Mouse (Mus musculus) embryonic facial prominence, embryonic 11.5 days (tissue): ENCODE results near the gene Tsc22d1. TPM values are rescaled to one million over a fixed set of nuclear protein-coding genes. Genes with fewer than 3 reads are reported as not detected.

Source experiments
- ATAC-seq: fragments of 200-750 bp; cut with Nextera tagmentation; replicated peaks from 2 replicates; pipeline ENCODE4 v1.8.0; 2017; ENCODE audit warnings: low read depth; ENCODE audit not compliant: insufficient number of reproducible peaks, low FRiP score, low TSS enrichment
- DNase-seq: peaks from one replicate; pipeline ENCODE4 v3.0.0-alpha.2; 2015; ENCODE audit warnings: low spot score
- H3K27ac ChIP-seq: fragments of 300-500 bp; sonication (generic); replicated peaks from 2 replicates; pipeline ENCODE4 v1.5.1; 2014; ENCODE audit warnings: mild to moderate bottlenecking, low read depth, low read length, control low read depth
- H3K27me3 ChIP-seq: fragments of 300-500 bp; sonication (generic); 2 replicates; pipeline ENCODE4 v1.6.1; 2014; ENCODE audit warnings: mild to moderate bottlenecking, low read length, moderate library complexity, mixed read lengths; ENCODE audit not compliant: control insufficient read depth, insufficient read depth
- H3K36me3 ChIP-seq: fragments of 300-500 bp; sonication (generic); replicated peaks from 2 replicates; pipeline ENCODE4 v1.6.1; 2014; ENCODE audit warnings: low read depth, mild to moderate bottlenecking, low read length, moderate library complexity, mixed read lengths; ENCODE audit not compliant: control insufficient read depth, insufficient read depth
- H3K4me1 ChIP-seq: fragments of 300-500 bp; sonication (generic); 2 replicates; pipeline ENCODE4 v1.6.1; 2014; ENCODE audit warnings: low read length, mixed read lengths; ENCODE audit not compliant: control insufficient read depth, insufficient read depth
- H3K4me2 ChIP-seq: fragments of 300-500 bp; sonication (generic); 2 replicates; pipeline ENCODE4 v1.6.1; 2014; ENCODE audit warnings: low read depth, mild to moderate bottlenecking, control low read depth, low read length, moderate library complexity
- H3K4me3 ChIP-seq: fragments of 300-500 bp; sonication (generic); 2 replicates; pipeline ENCODE4 v1.5.1; 2014; ENCODE audit warnings: low read depth, low read length, control low read depth
- H3K9ac ChIP-seq: fragments of 300-500 bp; sonication (generic); replicated peaks from 2 replicates; pipeline ENCODE4 v1.6.1; 2014; ENCODE audit warnings: mild to moderate bottlenecking, control low read depth, low read length
- H3K9me3 ChIP-seq: fragments of 300-500 bp; sonication (generic); replicated peaks from 2 replicates; pipeline ENCODE4 v1.6.1; 2016; ENCODE audit warnings: mild to moderate bottlenecking, low read length, inconsistent platforms, mixed read lengths; ENCODE audit not compliant: control insufficient read depth
- WGBS: fragments of 180-500 bp; shearing (Covaris S2); extraction: QIAGEN DNeasy Blood & Tissue Kit; methylation state at CpG from one replicate; pipeline ENCODE4 v1.1.7; 2014; 5-methylcytosine and 5-hydroxymethylcytosine counted together
- polyA plus RNA-seq: library from polyadenylated mRNA; unstranded; fragments of >200 nt; fragmentation: Nextera tagmentation; extraction: Ambion mirVana; gene quantifications from 2 replicates; pipeline ENCODE4 v1.2.1, GENCODE M21; 2014

The Tsc22d1 gene
- polyA plus RNA-seq, 1 experiment from 2014 or later = 559 TPM

DNA sequence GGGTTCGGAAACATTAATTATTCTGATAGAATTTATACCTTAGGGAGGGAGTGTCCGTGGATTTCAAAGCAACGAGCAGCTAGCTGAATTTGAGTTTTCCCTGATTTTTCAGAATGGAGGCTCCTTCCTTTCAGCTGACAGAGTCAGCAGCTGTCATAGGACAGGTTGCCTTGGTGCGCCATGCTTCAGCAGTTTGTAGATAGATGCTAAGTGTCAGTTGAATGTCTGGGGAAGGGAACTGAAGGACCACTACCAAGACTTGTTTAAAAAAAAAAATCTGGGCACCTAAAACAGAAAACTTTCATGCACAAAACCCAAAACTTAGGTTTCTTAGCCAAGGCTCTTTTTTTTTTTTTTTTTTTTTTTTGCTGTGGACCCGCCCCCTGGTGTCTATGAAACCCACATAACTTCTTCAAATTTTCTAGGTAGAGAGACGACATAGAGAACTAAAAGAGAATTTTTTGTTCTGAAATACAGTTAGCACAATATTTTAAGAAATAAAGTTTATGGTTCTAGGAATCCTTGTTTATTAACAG, 99.4 kb downstream of the Tsc22d1 start:
- no peak overlapping the region for H3K4me3 ChIP-seq
- peak overlapping the region; percentile 16; the same call in 1 of the 2 replicates for H3K4me2 ChIP-seq
- H3K4me1 ChIP-seq = 0 out of 2 replicates have a peak, but pooled peaks cover 2% of the 10 kb centered on the region
- no peak overlapping the region for H3K27ac ChIP-seq
- WGBS = 25% methylated on average over 6 of the region's 6 CpGs
- DNase-seq (no peak), ATAC-seq (no peak)
- H3K36me3 ChIP-seq = no peaks in the 10 kb centered on the region
- H3K27me3 ChIP-seq = no peaks in the 10 kb centered on the region
- no peaks in the 10 kb centered on the region for H3K9me3 ChIP-seq
- no peak overlapping the region for H3K9ac ChIP-seq

DNA sequence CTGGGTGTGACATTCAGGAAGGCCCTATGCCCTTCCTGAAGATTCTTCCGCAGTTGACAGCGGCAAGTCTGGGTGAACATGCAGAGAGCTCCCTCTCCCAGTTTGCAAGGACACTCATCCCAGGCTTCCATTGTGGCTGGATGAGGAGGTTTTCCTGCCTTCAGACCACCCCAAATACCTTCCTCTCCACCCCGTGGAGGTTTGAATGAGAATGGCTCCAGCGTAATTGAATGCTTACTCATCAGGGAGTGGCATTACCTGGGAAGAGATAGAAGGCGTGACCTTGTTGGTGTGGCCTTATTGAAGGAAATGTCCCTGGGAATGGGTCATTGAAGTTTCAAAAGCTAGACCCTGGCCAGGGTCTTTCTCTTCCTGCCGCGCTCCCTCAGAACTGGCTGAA, 100.9 kb downstream of the Tsc22d1 start:
- no peak overlapping the region for H3K4me3 ChIP-seq
- no peak for ATAC-seq
- no peak for DNase-seq
- H3K27ac ChIP-seq = no peak overlapping the region
- H3K36me3 ChIP-seq = no peaks in the 10 kb centered on the region
- H3K27me3 ChIP-seq = no peaks in the 10 kb centered on the region
- H3K9ac ChIP-seq = no peak overlapping the region
- 0 out of 2 replicates have a peak, but pooled peaks cover 2% of the 10 kb centered on the region for H3K4me1 ChIP-seq
- 68% methylated on average over 7 of the region's 7 CpGs for whole genome bisulfite sequencing
- no peaks in the 10 kb centered on the region for H3K9me3 ChIP-seq
- H3K4me2 ChIP-seq = no peak overlapping the region

DNA sequence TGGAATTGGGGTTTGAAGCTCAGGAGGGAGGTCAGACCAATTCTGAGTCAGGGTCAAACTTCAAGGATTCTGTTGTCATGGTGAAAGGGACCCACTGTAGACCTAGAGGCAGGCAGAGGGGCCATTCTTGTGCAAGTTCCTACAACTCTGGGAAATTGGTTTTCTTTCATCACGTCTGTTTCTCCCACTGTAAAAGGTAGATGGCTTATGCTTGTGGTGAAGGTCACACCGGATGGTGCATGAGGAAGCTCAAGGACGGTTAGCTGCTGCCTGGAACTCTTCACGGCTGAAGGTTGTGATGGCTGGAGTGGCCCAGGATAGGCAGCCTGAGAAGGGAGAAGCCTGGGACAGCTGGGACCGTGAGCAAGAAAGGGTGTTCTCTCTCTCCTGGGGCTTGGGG, 103.5 kb downstream of the Tsc22d1 start:
- Histone ChIP-seq H3K4me3 (no peak overlapping the region), H3K27me3 (no peaks in the 10 kb centered on the region), H3K36me3 (no peaks in the 10 kb centered on the region), H3K9ac (no peak overlapping the region), H3K27ac (no peak overlapping the region), H3K4me1 (no peaks in the 10 kb centered on the region), H3K4me2 (no peak overlapping the region), H3K9me3 (no peaks in the 10 kb centered on the region)
- no peak for ATAC-seq
- DNase-seq = no peak
- 82% methylated on average over 5 of the region's 5 CpGs for WGBS

DNA sequence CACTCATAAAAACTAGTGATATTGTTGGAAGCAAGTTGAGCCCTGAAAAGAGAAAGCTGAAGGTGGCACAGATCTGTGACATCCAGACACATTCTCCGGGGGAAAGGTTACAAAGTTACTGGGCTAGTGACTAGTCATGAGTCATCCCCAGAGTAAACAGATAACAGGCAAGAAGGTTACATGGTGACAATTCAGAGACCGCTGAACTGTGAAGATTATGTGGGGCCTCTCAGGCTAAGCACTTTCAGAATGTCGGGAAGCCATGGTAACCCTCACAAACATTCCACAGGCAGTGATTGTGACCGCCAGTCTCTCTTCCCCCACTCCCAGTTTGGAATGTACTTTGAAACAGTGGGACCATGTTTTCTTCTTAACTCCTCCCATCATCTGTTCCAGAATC, 105.8 kb downstream of the Tsc22d1 start:
- Histone ChIP-seq H3K36me3 (no peaks in the 10 kb centered on the region), H3K4me2 (no peak overlapping the region), H3K9ac (no peak overlapping the region), H3K4me1 (no peaks in the 10 kb centered on the region), H3K27me3 (no peaks in the 10 kb centered on the region), H3K27ac (no peak overlapping the region), H3K4me3 (no peak overlapping the region), H3K9me3 (no peaks in the 10 kb centered on the region)
- ATAC-seq = no peak
- WGBS = 60% methylated on average over 4 of the region's 4 CpGs
- no peak for DNase-seq

DNA sequence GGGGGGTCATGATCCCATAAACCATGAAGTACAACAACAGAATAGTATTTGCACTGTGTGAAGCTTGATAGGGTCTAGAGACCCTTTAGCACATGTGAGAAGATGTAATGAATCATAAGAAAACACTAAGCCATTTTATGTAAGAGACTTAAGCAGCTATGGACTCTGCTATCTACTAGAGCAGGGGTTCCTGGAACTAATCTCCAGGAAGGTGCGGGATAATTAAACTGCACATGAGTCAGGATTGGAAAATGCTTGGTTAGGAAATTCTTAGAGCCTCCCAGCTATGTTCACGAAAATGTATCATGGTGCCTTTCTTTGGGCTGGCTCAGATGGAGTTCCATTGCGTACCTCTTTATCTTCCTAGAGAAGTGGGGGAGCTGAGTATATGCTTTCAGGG, 106.5 kb downstream of the Tsc22d1 start:
- no peak for ATAC-seq
- WGBS = 96% methylated on average over 3 of the region's 3 CpGs
- Histone ChIP-seq H3K27ac (no peak overlapping the region), H3K27me3 (no peaks in the 10 kb centered on the region), H3K4me1 (no peaks in the 10 kb centered on the region; the same call in 1 of the 2 replicates), H3K4me2 (no peak overlapping the region), H3K4me3 (no peak overlapping the region), H3K9me3 (no peaks in the 10 kb centered on the region), H3K9ac (no peak overlapping the region), H3K36me3 (no peaks in the 10 kb centered on the region)
- no peak for DNase-seq

DNA sequence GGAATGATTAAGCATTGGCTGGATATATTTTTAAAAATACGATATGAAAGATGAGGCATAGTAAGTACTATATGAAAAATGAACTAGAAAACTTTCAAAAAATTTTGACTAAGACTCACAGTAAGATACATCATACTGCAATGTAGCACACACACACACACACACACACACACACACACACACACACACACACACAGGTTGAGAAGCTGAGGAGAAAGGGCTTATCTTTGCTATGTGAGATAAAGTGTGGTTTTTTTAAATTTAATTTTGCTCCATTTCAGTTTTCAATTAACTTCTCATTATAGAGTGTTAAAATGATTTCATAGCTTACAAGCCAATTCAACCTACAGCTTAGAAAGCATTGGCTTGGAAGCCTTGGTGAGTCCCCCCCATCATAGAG, 108.6 kb downstream of the Tsc22d1 start:
- ATAC-seq (no peak), DNase-seq (no peak)
- no peak overlapping the region for H3K9ac ChIP-seq
- 85% methylated on average over 1 of the region's 1 CpGs for WGBS
- no peaks in the 10 kb centered on the region for H3K27me3 ChIP-seq
- H3K9me3 ChIP-seq = no peaks in the 10 kb centered on the region
- H3K4me3 ChIP-seq = no peak overlapping the region
- no peaks in the 10 kb centered on the region for H3K36me3 ChIP-seq
- no peak overlapping the region for H3K27ac ChIP-seq
- H3K4me2 ChIP-seq = no peak overlapping the region
- peaks cover 4% of the 10 kb centered on the region for H3K4me1 ChIP-seq

DNA sequence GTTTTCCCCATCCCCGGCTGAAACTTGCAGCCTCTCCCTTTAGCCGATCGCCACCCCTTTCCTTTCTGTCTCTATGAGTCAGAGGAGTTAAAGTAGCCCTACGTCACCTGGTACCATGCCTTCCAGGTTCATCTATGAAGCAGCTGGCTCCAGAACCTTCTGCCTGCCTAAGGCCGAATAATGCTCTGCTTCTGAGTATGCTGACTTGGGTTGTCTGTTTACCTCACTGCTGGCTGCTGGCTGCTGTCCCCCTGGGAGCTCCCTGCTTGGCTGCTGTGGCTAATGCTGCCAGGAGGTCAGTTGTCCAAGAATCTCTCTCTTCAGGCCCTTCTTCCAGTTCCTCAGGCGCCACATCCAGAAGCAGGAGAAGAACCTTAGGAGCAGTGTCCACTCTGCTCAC, 111.7 kb downstream of the Tsc22d1 start:
- DNase-seq (no peak), ATAC-seq (no peak)
- WGBS = 77% methylated on average over 6 of the region's 6 CpGs
- H3K27me3 ChIP-seq = no peaks in the 10 kb centered on the region
- no peak overlapping the region for H3K4me2 ChIP-seq
- H3K9me3 ChIP-seq = no peaks in the 10 kb centered on the region
- peaks cover 10% of the 10 kb centered on the region for H3K4me1 ChIP-seq
- no peak overlapping the region for H3K9ac ChIP-seq
- H3K4me3 ChIP-seq = no peak overlapping the region
- no peaks in the 10 kb centered on the region for H3K36me3 ChIP-seq
- H3K27ac ChIP-seq = no peak overlapping the region

DNA sequence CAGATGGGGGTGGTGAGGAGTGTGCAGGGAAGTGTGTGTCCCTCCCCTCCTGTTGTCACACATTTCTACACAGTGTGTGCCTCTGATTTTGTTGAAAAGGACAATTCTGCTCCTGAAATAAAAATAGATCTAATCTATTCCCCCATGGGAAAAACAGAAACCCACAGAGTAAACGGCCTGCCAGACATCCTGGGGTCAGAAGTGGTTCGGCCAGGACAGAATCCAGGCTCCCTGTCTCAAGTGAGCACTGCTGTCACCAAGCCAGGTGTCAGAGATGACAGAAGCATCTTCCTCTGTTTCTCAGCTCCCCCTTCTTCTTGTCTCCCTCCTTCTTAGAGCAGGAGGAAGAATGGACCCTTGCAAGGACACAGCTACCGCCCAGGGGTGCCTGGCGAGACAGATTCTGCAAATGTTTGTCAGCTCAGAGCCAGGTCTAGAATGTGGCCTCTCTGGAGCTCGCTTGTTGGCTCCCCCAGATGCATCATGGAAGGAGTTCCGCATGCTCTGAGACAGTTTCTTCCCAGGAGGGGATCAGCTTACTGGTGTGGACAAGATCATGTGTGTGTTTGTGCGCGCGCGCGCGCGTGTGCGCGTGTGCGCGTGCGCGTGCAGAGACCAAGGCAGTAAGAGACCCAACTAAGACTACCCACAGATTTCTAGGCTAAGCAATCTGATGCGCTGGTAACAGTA, 112.4 kb downstream of the Tsc22d1 start:
- no peaks in the 10 kb centered on the region for H3K9me3 ChIP-seq
- ATAC-seq (no peak), DNase-seq (no peak)
- no peaks in the 10 kb centered on the region for H3K27me3 ChIP-seq
- 83% methylated on average over 20 of the region's 20 CpGs for WGBS
- no peak overlapping the region for H3K4me3 ChIP-seq
- H3K4me2 ChIP-seq = no peak overlapping the region
- no peak overlapping the region for H3K9ac ChIP-seq
- H3K4me1 ChIP-seq = peaks cover 10% of the 10 kb centered on the region
- no peaks in the 10 kb centered on the region for H3K36me3 ChIP-seq
- no peak overlapping the region for H3K27ac ChIP-seq
